Mouse (Mus musculus): ENCODE data around the gene Cdyl. TPM values are rescaled to one million over a fixed set of nuclear protein-coding genes. Genes with fewer than 3 reads are reported as not detected.
A peak's percentile ranks its signal among the peaks of the same experiment; 100 is the strongest.

The Cdyl gene
- total and polyA plus RNA-seq, 2 experiments from 2014 or later, result 2.8 to 8.1 TPM

DNA sequence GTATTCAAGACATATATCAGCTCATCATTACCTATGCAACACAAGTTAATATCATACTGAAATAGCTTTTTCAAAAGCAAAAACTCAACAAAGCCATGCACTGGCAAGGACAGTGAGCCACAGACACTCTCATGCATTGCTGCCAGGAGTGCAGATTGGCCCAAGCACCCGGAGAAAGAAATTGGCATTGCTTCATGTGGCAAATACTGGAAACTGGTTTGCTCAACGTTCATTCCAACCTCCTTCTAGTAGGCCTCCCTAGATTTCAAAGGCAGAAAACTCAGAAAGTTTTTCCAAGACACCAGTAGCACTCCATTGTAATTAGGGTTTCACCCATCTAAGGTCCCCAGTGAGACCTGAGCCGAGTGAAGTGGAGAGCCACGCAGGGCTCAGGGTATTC lies 6.8 kb upstream of the Cdyl start:
- Histone ChIP-seq H3K27me3 (ENCODE audit: insufficient read depth, low read length) (no peaks in the 10 kb centered on the region), H3K27ac (ENCODE audit: low read depth, low read length) (no peak overlapping the region), H3K36me3 (ENCODE audit: insufficient read depth, low read length) (no peaks in the 10 kb centered on the region), H3K9me3 (ENCODE audit: low read length) (no peaks in the 10 kb centered on the region), H3K4me3 (ENCODE audit: low read depth, low read length) (no peak overlapping the region), H3K4me1 (ENCODE audit: insufficient read depth, low read length) (no peaks in the 10 kb centered on the region), H3K4me2 (ENCODE audit: low read depth, low read length, poor library complexity, severe bottlenecking) (no peak overlapping the region), H3K9ac (replicated peaks; ENCODE audit: low read length, poor library complexity, severe bottlenecking) (no peak overlapping the region)
- 83% methylated on average over 4 of the region's 4 CpGs for WGBS
- ATAC-seq (ENCODE audit: low FRiP score) (no peak), DNase-seq (ENCODE audit: low spot score) (peak; percentile 4)
- TF ChIP-seq CTCF (IDR thresholded peaks at IDR 0.05), result no peak

GRCm38 (mm10) chr13:35656853-35657252 lies 2.8 kb upstream of the Cdyl start:
- H3K27me3 ChIP-seq (ENCODE audit: insufficient read depth, low read length), result no peaks in the 10 kb centered on the region
- no peak overlapping the region for H3K4me3 ChIP-seq (ENCODE audit: low read depth, low read length)
- DNase-seq (ENCODE audit: low spot score) (no peak), ATAC-seq (ENCODE audit: low FRiP score) (no peak)
- H3K4me1 ChIP-seq (ENCODE audit: insufficient read depth, low read length), result no peaks in the 10 kb centered on the region
- H3K9ac ChIP-seq (replicated peaks; ENCODE audit: low read length, poor library complexity, severe bottlenecking), result no peak overlapping the region
- no peak for TF ChIP-seq CTCF (IDR thresholded peaks at IDR 0.05)
- WGBS, result 84% methylated on average over 2 of the region's 2 CpGs
- no peaks in the 10 kb centered on the region for H3K36me3 ChIP-seq (ENCODE audit: insufficient read depth, low read length)
- no peak overlapping the region for H3K4me2 ChIP-seq (ENCODE audit: low read depth, low read length, poor library complexity, severe bottlenecking)
- H3K27ac ChIP-seq (ENCODE audit: low read depth, low read length), result no peak overlapping the region
- no peaks in the 10 kb centered on the region for H3K9me3 ChIP-seq (ENCODE audit: low read length)

- ATAC-seq (ENCODE audit: low FRiP score), result no peak
- no peak overlapping the region for H3K4me2 ChIP-seq (ENCODE audit: low read depth, low read length, poor library complexity, severe bottlenecking)
- TF ChIP-seq CTCF (IDR thresholded peaks at IDR 0.05), result no peak
Observed at GRCm38 (mm10) chr13:35665456-35665855, 5.8 kb downstream of the Cdyl start.

DNA sequence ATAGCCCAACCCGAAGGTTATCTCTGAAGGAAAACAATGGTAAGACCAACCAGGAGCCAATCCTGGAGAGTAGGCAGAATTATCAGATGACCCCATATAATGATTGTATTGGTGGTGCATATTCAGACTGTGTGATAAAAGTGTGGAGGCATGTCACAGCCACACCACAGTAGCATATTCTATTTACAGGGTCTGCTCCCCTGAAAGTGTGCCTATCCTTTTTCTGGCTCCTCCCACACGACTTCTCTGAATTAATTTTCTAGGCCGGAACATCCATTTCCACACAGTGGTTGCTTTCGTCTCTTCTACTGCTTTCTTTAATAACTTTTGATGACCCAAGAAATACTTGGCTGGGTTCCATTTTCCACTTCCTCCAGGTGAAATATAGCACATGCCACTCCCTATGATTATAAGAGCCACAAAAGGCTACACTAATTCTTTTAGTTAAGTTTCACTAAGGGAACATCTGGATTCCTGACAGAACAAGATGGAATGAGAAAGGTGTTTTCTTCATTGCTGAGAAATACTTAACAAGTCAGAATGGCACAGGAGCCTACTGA lies 10.4 kb downstream of the Cdyl start:
- no peak for DNase-seq (ENCODE audit: low spot score)
- no peak overlapping the region for H3K4me2 ChIP-seq (ENCODE audit: low read depth, low read length, poor library complexity, severe bottlenecking)
- TF ChIP-seq CTCF (IDR thresholded peaks at IDR 0.05), result no peak
- H3K9me3 ChIP-seq (ENCODE audit: low read length), result no peaks in the 10 kb centered on the region
- ATAC-seq (ENCODE audit: low FRiP score), result no peak
- no peaks in the 10 kb centered on the region for H3K4me1 ChIP-seq (ENCODE audit: insufficient read depth, low read length)
- no peak overlapping the region for H3K4me3 ChIP-seq (ENCODE audit: low read depth, low read length)
- no peak overlapping the region for H3K9ac ChIP-seq (replicated peaks; ENCODE audit: low read length, poor library complexity, severe bottlenecking)
- 85% methylated on average over 4 of the region's 4 CpGs for WGBS
- H3K36me3 ChIP-seq (ENCODE audit: insufficient read depth, low read length), result no peaks in the 10 kb centered on the region
- H3K27ac ChIP-seq (ENCODE audit: low read depth, low read length), result no peak overlapping the region
- H3K27me3 ChIP-seq (ENCODE audit: insufficient read depth, low read length), result no peaks in the 10 kb centered on the region

More at GRCm38 (mm10) chr13:35665456-35665855, 5.8 kb downstream of the Cdyl start:
- 90% methylated on average over 3 of the region's 3 CpGs for WGBS
- H3K4me1 ChIP-seq (ENCODE audit: insufficient read depth, low read length), result no peaks in the 10 kb centered on the region
- H3K4me3 ChIP-seq (ENCODE audit: low read depth, low read length), result no peak overlapping the region
- no peak overlapping the region for H3K9ac ChIP-seq (replicated peaks; ENCODE audit: low read length, poor library complexity, severe bottlenecking)
- no peaks in the 10 kb centered on the region for H3K36me3 ChIP-seq (ENCODE audit: insufficient read depth, low read length)
- H3K27ac ChIP-seq (ENCODE audit: low read depth, low read length), result no peak overlapping the region
- no peaks in the 10 kb centered on the region for H3K27me3 ChIP-seq (ENCODE audit: insufficient read depth, low read length)
- no peaks in the 10 kb centered on the region for H3K9me3 ChIP-seq (ENCODE audit: low read length)
- no peak for DNase-seq (ENCODE audit: low spot score)

DNA sequence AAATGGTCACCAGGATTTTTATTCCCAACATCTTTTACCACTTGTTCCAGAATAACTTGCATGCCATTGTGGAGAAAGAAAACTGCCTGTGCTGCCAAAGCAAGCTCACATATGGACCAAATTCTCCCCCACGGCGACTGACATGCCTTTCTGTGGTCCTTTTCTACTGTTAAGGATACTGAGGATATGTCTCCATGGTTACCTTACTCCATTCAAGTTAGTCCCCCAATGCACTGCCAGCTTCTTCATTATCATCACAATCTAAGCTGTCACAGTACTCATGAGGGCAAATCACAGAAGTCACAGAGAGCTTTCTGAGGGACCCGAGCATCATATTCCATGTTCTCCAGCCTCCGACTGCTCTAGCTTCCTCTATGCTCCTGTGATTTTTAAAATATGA lies 11.2 kb downstream of the Cdyl start:
- ATAC-seq (ENCODE audit: low FRiP score) (no peak), DNase-seq (ENCODE audit: low spot score) (peak; percentile 55)
- WGBS, result 20% methylated on average over 4 of the region's 4 CpGs

DNA sequence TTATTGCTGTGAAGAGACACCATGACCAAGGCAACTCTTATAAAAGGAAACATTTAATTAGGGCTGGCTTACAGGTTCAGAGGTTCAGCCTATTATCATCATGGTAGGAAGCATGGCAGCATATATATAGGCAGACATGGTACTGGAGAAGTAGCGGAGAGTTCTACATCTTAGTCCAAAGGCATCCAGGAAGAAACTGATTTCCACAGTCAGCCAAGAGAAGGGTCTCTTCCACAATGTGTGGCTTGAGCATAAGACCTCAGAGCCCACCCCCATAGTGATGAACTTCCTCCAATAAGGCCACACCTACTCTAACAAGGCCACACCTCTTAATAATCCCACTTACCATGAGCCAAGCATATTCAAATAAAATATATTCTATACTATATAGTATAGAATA lies 17.3 kb downstream of the Cdyl start:
- H3K4me2 ChIP-seq (ENCODE audit: low read depth, low read length, poor library complexity, severe bottlenecking), result no peak overlapping the region
- no peaks in the 10 kb centered on the region for H3K27me3 ChIP-seq (ENCODE audit: insufficient read depth, low read length)
- no peaks in the 10 kb centered on the region for H3K9me3 ChIP-seq (ENCODE audit: low read length)
- ATAC-seq (ENCODE audit: low FRiP score) (no peak), DNase-seq (ENCODE audit: low spot score) (no peak)
- WGBS, result 97% methylated on average over 1 of the region's 1 CpGs
- no peak overlapping the region for H3K27ac ChIP-seq (ENCODE audit: low read depth, low read length)
- H3K9ac ChIP-seq (replicated peaks; ENCODE audit: low read length, poor library complexity, severe bottlenecking), result no peak overlapping the region
- no peak overlapping the region for H3K4me3 ChIP-seq (ENCODE audit: low read depth, low read length)
- no peaks in the 10 kb centered on the region for H3K4me1 ChIP-seq (ENCODE audit: insufficient read depth, low read length)
- TF ChIP-seq CTCF (IDR thresholded peaks at IDR 0.05), result no peak
- H3K36me3 ChIP-seq (ENCODE audit: insufficient read depth, low read length), result no peaks in the 10 kb centered on the region

More for the DNA sequence above, 11.2 kb downstream of the Cdyl start:
- Histone ChIP-seq H3K9ac (replicated peaks; ENCODE audit: low read length, poor library complexity, severe bottlenecking) (no peak overlapping the region), H3K36me3 (ENCODE audit: insufficient read depth, low read length) (no peaks in the 10 kb centered on the region), H3K27ac (ENCODE audit: low read depth, low read length) (no peak overlapping the region), H3K4me2 (ENCODE audit: low read depth, low read length, poor library complexity, severe bottlenecking) (no peak overlapping the region), H3K9me3 (ENCODE audit: low read length) (no peaks in the 10 kb centered on the region), H3K27me3 (ENCODE audit: insufficient read depth, low read length) (no peaks in the 10 kb centered on the region), H3K4me1 (ENCODE audit: insufficient read depth, low read length) (no peaks in the 10 kb centered on the region), H3K4me3 (ENCODE audit: low read depth, low read length) (no peak overlapping the region)
- TF ChIP-seq CTCF (IDR thresholded peaks at IDR 0.05), result no peak

Data from midbrain, postnatal 0 days (tissue).